Mouse (Mus musculus) liver, embryonic 14.5 days (tissue): ENCODE results near the gene Tubal3.

Experiments
- CTCF ChIP-seq: IDR thresholded peaks from 2 replicates; pipeline ENCODE4 v1.5.1; 2016; ENCODE audit warnings: antibody characterized with exemption, low read depth, control low read depth
- EP300 ChIP-seq: IDR thresholded peaks from 2 replicates; pipeline ENCODE4 v1.6.1; 2016; ENCODE audit warnings: antibody characterized with exemption, low read depth

GRCm38 (mm10) chr13:3917571-3918311 is at the start of gene Tubal3, which contains the start of gene Net1:
- no peak for TF ChIP-seq CTCF
- no peak for TF ChIP-seq EP300
